Mouse (Mus musculus) c-Kit-positive CD71-positive TER-119-positive erythroid progenitor cells, embryonic 14.5 days (primary cell): Measurements from ENCODE around the gene Colec11.

Source experiments
- DNase-seq: peaks from one replicate; pipeline ENCODE4 v3.0.0-alpha.2; 2013; ENCODE audit warnings: low spot score

Gene Colec11

DNA sequence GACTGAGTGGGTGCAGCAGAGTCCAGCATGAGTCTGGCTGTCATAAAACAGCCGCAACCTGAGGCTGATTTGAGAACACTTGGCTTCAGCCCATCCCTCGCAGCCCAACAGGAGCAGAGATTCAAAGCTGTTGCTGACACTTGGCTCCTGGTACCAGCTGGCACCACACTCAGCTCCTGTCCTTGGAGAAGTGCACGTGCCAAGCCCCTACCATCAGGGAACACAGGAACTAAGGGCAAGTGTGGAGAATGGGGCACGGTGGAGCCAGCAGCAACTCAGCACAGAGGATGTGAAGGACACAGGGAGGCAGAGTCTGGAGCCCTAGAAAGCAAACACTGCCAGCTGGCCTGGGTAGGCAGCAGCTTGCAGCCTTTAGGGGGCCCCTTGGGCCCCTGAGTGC is 20.9 kb downstream of the Colec11 start:
- no peak for DNase-seq

DNA sequence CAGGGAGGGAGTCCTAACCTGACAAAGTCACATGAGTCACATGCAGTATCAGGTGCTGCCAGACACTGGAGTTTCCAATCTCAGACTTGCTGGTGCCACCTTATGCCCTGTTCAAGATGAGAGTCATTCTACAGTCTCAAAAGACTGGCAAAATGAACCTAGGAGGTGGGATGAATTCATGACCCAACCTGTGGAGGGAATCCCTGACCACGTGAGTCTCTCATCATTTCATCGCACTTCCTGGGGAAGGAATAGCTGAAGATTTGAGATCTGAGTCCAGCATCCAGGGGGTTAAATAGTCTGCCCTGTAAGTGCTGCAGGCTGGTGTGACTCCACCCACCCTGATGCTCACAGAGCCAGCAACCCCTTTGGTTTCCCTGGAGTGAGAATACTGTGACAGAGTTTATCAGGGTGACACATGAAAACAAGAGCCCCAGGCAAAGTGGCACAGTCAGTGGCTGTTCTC is 24.6 kb downstream of the Colec11 start:
- DNase-seq = no peak

DNA sequence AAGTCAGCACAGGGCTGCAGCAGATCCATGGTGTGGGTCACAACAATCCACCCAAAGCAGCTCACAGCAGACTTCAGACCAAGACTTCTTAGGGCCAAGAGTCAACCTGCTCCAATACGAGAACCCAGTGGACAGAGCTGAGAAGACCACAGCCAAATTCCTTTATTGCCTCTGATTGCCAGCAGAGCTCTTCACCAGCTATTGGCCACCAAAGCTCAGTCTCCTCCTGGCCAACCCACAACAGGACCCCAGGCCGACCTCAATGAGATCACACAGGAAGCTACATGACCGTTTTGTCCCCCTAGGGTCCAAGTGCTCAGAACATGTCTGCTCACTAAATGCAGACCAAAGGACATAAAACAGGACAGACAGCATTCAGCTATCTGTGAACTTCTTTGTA is 25.1 kb downstream of the Colec11 start:
- DNase-seq = no peak

DNA sequence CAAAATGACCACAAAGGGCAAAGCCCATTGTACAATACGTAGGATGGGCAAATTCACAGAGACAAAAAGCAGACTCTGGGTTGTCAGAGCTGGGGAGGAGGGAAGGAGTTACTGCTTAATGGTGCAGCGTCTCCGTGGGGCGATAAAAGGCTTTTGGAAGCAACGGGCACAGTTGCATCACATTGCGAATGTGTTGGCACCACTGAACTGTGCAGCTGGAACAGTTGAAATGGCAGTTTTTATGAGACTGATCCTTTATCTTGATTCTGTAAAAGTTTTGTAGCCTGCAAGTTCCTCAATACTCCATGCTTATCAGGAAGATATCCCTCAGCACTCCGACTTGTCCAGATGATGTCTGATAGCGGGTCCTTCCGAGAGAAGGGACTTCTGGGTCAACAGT is 25.5 kb downstream of the Colec11 start:
- DNase-seq = no peak

DNA sequence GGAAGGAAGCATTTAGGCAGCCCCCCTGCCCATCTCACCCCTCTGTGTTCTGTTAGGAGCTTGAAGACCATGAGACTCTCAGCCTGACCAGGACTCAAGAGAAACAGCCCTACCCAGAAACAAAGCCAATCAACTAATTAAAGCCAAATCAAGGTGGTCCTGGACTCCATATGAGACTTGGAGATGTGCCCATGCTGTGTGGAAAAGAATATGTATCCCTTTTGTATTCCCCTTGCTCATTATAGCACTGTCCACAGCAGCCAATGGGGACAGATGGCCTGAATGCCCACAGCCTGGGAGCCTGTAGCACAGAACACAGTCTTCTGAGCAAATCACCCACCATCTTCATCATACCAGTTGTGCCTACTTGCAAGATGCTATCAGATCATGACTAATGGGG is 26.3 kb downstream of the Colec11 start:
- DNase-seq = no peak

DNA sequence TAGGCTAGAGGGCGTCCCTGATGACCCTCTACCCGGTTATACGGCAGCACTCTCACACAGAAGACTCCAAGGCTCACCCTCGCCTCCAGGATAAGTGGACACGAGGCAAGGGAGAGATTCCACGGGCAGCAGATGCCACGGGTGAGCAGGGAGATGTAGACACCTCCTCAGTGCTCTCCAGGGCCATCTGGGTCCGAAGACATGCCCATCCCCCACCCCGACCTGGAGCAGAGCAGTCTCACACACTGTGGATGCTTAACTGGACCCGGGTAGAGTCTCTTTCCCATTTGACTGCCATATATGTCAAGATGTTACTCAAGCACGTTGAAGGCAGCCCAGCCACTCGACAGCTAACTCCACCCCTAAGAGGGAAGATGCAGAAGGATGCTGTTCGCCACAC is 32.7 kb downstream of the Colec11 start:
- DNase-seq = no peak

DNA sequence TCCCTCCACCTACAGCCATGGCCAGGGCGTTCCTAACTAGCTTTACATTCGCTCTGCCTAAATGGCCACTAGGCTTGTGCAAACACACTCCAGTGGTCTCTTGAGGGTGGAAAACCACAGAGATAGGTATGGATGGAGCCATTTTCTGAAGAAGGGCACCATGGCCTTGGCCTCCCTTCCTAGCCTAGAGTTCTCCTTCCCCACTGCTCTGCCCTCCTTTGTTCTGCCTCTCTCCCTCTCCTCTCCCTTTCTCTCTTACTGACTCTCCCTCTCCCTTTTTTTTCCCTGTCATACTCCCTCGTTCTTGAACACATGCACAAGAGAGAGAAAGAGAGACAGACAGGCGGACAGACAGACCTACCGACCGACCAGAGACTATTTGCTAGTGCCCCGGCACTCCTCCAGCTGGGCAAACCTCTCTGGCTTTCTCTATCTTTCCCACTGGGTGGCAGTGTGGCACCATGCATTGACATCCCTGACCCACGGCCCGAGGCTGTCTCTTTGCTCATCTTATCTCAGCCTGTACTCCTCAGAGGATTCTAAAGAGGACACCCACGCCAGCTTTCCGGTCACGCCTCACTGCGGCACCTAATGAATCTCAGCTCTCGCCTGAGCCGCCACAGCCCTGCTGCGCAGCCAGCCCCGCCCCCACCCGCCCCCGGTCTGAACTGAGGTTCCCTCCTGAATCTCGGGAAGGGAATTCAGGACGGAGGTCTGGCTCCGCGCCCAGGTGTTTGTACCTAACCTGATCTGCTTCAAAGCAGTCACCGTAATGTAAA is 33.9 kb downstream of the Colec11 start:
- DNase-seq = peak; percentile 50

DNA sequence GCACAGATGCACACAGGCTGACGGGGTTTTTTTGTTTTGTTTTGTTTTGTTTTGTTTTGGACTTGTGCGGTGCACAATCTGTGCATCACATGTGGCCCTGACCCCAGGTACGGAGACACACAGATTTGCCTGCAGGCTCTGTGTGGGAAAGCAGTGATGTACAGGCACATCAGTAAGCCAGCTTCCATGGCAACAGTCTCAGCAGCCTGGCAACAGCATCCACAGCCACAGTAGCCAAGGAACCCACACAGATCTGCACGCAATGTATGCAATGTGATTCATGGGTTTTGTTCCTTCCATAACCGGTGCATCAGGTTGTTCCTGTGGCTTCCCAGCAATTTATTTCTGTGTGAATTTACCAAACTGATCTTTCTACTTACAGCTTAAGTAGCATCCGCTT is 35.2 kb downstream of the Colec11 start:
- no peak for DNase-seq

DNA sequence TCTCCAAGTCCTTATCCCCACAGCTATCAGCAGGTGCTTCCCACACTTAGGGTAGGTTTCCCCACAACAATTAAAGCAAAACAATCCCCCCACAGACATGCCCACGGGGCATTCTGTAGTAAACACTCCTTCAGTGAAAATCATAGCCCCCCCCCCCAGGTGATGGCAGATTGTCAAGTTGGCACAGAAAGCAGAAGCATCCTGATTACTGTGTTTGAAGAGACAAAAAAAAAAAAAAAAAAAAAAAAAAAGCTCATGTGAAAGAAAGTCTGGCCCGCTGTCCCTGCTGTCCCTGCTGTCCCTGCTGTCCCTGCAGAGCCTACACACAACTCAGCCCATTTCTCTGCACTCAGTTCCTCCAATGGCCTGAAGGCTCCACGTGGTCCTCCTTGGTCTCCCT is 39.1 kb downstream of the Colec11 start:
- DNase-seq = no peak

DNA sequence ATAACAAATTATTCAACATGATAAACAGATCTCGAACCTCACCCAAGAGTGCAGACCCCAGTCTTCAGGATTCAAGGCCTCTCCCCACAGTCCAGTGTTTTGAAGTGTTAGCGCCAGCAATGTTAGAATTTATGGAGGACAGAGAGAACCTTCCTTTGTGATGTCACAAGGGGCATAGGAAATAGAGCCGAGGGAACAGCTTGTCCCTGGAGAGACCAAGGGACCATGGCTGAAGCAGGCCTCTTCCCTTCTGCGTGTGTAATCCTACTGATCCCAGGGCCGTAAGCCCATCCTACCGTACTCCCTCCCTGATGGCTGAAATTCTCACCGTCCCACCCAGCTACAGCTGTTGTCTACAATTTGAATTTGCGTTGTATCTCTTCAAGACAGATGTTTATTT is 40.8 kb downstream of the Colec11 start, which contains the start of gene Allc:
Allc (minus strand) TSS at position 101 of the 400 bp plus-strand sequence.
- no peak for DNase-seq

DNA sequence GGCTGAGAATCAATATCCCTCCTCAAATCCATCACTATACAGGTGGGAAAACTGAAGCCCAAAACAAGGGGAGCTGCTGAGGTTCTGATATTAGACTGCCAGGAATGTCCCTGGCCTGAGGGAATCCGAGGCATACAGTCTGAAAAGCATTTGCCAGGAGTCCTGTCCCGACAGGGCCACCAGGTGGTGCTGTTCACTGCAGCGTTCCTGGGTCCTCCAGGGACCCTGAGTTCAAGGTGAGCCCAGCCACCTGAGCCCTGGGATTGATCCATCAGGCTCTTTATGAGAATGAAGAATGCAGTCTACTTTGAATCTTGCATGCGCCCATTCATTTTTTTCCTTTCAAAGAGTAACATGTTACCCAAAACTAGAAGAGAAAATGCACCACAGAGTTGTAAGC is 44.0 kb downstream of the Colec11 start:
- DNase-seq = no peak

DNA sequence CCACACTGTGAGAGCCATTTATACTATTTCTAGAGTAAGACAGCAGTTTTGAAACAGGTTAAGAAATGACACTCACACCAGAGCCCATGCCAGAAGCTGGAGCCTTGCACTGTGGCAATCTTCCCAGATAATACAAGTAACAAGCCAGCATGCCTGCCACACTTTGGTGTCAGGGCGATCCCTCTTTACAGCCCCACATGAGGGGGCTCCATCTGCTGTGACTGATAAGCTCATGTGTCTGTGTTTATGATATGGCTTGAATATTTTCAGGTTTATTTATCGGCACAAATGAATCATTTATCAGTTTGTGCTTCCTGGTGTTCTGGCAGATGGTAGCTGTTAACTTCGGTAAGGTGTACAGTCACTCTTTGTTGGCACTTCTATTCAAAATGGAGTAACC is 45.0 kb downstream of the Colec11 start:
- no peak for DNase-seq

DNA sequence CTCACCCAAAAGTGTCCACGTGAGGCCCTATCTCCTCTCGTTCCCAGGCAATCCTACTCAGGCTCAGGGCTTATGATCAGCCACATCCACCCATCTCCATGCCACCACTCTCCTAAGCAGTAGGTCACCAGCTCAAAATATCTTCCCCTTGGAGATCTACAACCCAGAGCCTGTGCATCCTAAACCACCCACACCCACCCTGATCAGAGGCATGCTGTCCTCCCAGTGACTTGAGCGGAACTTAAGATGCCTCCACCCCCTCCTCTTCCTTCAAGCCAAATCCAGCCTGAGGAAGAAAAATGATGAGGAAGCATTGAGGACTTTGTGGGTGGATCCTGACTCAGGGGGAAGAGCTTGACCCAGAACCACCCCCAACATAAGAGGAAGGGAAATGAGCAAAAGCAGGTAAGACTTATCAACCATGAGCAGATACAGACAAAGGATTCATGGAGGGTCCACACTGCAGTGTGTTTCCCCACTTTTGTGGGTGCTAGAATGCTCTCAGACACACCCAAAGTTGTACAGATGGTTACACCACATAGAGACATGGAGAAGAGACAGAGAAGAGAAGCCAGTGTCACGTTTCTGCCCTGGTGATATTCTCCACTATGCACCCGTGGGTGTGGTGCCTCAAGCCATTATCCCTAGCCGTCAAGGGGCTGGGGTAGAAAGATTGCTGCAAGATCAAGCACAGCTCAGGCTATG is 47.7 kb downstream of the Colec11 start:
- no peak for DNase-seq

DNA sequence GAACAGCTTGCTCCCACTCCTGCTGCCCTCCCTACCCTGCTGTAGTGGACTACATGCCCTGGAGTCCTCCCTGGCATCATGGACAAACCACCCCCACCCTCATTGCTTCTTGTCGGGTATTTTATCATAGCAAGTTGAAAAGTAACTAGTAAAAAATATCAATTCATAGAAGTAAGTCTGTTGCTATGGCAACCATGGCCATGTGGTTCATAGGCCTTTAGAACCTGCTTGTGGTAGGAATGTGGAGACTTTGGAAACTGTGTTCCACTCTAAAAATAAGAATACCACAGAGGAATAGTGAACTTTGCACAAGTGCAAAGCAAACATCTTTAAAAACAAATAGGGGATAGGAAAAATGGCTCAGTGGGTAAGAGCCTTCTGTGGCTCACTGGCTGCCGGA is 50.9 kb downstream of the Colec11 start:
- DNase-seq = no peak

DNA sequence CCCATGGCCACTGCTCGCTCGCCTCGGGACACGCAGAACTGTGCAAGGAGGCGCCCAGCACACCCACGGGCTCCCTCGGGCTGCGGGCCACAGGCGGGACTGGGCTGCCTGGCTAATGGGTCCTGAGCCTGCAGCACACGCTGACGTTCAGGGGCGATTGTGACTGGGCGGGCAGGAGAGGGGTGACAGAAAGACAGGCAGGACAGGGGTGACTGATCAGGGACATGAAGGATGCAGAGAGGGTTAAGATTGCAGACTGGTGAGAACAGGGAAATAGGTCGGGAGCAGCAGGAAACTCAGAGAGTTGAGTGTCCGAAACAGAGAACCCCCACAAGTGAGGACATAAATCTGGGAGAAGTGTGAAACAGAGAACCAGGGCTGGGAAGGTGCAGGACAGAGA is 70.9 kb downstream of the Colec11 start, which contains the start of gene Dcdc2c:
Dcdc2c (minus strand) TSS at position 101 of the 400 bp plus-strand sequence.
- DNase-seq = no peak

DNA sequence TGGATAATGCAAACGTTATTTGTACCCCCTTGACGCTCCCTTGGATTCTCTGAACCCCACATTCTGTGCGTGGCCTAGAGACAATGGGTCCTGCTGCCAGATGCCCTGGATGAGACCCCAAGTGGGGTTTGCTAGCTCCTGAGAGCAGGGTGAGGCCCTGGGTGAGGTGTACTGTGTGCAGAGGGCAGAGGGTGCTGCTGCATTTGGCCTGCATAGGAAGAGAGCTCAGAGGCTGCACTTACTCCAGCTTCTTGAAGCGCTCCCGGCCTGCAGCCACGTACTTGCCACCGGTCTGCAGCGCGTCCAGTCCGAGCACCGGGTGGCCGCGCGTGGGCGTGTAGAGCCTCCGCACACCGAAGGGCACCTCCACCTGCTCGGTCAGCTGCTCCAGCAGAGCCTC is 71.4 kb downstream of the Colec11 start:
- DNase-seq = no peak

DNA sequence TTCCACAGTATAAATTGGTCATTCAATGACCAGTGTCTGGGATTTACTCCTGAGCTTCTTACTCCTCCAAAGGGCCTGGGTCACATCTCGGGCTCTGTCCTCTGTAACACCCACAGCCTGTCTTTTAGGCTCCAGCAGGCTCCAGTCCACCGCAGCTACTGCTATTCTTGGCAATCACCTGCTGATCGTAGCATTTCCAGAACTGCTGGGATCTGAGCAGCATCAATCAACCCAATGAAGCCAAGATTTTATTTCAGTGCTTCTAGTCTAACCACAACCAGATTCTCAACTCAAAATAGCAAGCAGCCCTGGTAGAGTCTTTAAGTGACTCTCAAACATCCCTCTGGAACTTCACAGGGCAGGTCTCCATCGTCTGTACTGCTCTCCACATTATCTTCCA is 74.3 kb downstream of the Colec11 start:
- no peak for DNase-seq
